Mouse (Mus musculus): Measurements from ENCODE around the gene Mras.

GRCm38 (mm10) chr9:99430806-99431205, 6.4 kb downstream of the Mras start:
- TF ChIP-seq POLR2A (IDR thresholded peaks at IDR 0.05; ENCODE audit: low read depth, low read length) (no peak), CTCF (conservative IDR thresholded peaks at IDR 0.05; ENCODE audit: insufficient read depth, insufficient read length, low read depth, low read length) (no peak)
